Mouse (Mus musculus): Measurements from ENCODE around the gene Ssr2. TPM values are rescaled to one million over a fixed set of nuclear protein-coding genes. Genes with fewer than 3 reads are reported as not detected.
A peak's percentile ranks its signal among the peaks of the same experiment; 100 is the strongest.

Ssr2 gene
- polyA plus RNA-seq, 1 experiment from 2014 or later, result 164 TPM

DNA sequence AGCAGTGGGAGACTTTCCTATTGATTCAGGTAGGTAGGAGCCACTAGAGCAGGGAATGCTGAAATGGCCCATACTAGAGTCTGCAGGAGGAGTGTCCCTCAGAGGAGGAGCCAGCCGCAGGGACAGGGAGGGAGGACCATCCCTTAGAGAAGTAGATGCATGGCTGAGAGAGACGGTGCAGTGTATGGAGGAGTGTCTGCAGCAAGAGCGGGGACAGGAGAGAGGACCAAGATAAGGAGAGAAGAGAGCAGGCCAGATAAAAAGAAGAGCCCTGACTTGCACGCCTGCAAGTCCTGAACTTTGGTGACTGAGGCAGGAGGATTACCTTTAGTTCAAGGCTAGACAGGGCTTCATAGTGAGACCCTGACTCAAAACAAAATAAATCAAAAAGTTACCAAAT is 51.4 kb downstream of the Ssr2 start:
- Histone ChIP-seq H3K4me2 (no peak overlapping the region), H3K4me1 (replicated peaks) (peaks cover 90% of the 10 kb centered on the region), H3K36me3 (peaks cover 11% of the 10 kb centered on the region), H3K27ac (peak overlapping the region; percentile 35; the same call in 1 of the 2 replicates), H3K9ac (0 out of 2 replicates have a peak overlapping the region, but pooled peaks have one; percentile 26), H3K9me3 (replicated peaks) (no peaks in the 10 kb centered on the region), H3K4me3 (no peak overlapping the region), H3K27me3 (no peaks in the 10 kb centered on the region)
- WGBS, result 27% methylated on average over 4 of the region's 4 CpGs
- ATAC-seq (replicated peaks; ENCODE audit: insufficient number of reproducible peaks, insufficient read depth, low FRiP score, low read depth), result no peak

DNA sequence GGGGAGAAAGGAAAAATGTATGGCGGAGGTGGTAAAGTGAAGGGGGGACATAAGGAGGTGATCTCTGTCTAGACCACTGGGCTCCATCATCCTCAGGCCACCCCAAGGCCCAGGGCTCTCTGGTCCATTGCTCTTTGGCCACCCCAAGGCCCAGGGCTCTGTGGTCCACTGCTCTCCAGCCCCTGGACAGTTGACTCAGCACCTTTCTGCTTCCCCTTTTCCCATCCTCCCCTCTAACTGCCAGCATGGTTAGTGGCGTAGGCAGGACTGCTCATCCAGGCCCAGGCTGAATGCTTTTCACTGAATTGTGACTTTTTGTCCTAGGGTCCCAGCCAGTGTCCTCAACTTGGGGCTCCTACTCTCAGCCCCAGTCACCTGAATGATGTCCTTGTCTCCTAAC is 51.9 kb downstream of the Ssr2 start:
- H3K4me1 ChIP-seq (replicated peaks), result peaks cover 92% of the 10 kb centered on the region
- no peak overlapping the region; the same call in 1 of the 2 replicates for H3K27ac ChIP-seq
- WGBS, result 87% methylated on average over 2 of the region's 2 CpGs
- H3K9me3 ChIP-seq (replicated peaks), result no peaks in the 10 kb centered on the region
- no peaks in the 10 kb centered on the region for H3K27me3 ChIP-seq
- no peak overlapping the region for H3K4me2 ChIP-seq
- no peak overlapping the region for H3K4me3 ChIP-seq
- peaks cover 15% of the 10 kb centered on the region for H3K36me3 ChIP-seq
- H3K9ac ChIP-seq, result no peak overlapping the region; the same call in 1 of the 2 replicates
- ATAC-seq (replicated peaks; ENCODE audit: insufficient number of reproducible peaks, insufficient read depth, low FRiP score, low read depth), result no peak

DNA sequence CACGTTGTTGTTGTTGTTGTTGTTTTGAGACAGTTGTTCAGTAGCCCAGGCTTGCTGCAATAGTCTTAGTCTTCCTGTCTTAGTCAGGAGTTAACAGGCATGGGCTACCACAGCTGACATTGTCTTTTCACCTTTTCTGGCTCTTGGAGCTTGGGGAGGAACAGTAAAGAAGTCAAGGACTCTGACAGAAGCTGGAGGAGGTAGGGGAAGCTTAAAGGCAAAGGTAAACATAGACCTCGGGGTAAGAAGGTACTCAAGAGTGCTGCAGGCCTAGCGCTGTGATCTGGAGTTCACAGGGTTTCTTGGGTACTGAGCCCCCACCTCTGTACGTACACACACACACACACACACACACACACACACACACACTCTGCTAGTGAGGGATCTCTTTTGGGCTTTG is 53.1 kb downstream of the Ssr2 start:
- Histone ChIP-seq H3K9me3 (replicated peaks) (no peaks in the 10 kb centered on the region), H3K4me1 (replicated peaks) (peaks cover 93% of the 10 kb centered on the region), H3K36me3 (peaks cover 27% of the 10 kb centered on the region), H3K4me2 (no peak overlapping the region), H3K9ac (no peak overlapping the region), H3K27ac (peak overlapping the region; percentile 68; the same call in 1 of the 2 replicates), H3K27me3 (no peaks in the 10 kb centered on the region), H3K4me3 (no peak overlapping the region)
- ATAC-seq (replicated peaks; ENCODE audit: insufficient number of reproducible peaks, insufficient read depth, low FRiP score, low read depth), result no peak
- 61% methylated on average over 4 of the region's 4 CpGs for WGBS

DNA sequence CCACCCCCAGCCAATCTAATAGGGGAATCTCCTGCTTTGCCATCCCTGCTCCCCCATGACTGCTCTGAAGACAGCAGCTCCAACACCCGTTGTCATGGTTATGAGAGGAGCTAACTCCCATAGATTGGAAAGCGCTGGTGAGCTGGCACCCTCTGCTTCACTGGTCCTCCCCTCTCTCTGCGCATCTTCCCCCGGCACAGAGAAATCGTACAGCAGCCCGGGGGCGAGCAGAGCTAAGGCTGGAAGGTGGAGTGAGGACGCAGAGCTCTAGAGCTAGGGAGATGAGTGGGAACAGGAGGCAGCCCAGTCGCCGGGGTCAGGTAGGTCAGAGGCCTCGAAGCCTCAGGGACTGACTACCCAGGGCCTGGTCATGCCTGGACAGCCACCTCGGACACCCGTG is 53.6 kb downstream of the Ssr2 start:
- no peak overlapping the region for H3K4me3 ChIP-seq
- 61% methylated on average over 13 of the region's 13 CpGs for WGBS
- H3K9ac ChIP-seq, result no peak overlapping the region
- no peaks in the 10 kb centered on the region for H3K9me3 ChIP-seq (replicated peaks)
- peaks cover 89% of the 10 kb centered on the region for H3K4me1 ChIP-seq (replicated peaks)
- H3K36me3 ChIP-seq, result peaks cover 32% of the 10 kb centered on the region
- H3K27me3 ChIP-seq, result no peaks in the 10 kb centered on the region
- peak overlapping the region; percentile 68 for H3K27ac ChIP-seq
- ATAC-seq (replicated peaks; ENCODE audit: insufficient number of reproducible peaks, insufficient read depth, low FRiP score, low read depth), result no peak
- H3K4me2 ChIP-seq, result no peak overlapping the region

DNA sequence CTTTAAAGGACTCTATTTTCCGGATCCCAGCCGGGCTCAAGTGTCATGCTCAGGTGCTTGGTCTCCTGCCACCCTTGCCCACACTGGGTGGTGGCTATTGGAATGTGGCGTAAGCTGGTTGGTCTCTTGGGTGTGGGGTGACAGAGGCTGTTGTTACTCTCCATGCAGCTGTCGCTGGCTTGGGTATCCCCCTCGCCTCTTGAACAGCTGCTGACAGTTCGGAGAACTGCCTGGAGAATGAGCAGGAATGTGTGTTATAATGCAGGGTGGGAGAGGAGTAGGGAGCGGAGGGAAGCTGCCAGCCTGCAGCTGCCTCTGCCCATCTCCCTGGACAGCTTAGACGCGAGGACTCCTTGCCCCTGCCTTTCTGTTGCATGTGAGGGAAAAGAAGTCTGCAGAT is 54.3 kb downstream of the Ssr2 start:
- no peaks in the 10 kb centered on the region for H3K9me3 ChIP-seq (replicated peaks)
- H3K9ac ChIP-seq, result no peak overlapping the region
- H3K36me3 ChIP-seq, result peaks cover 40% of the 10 kb centered on the region
- no peak overlapping the region for H3K4me2 ChIP-seq
- peaks cover 83% of the 10 kb centered on the region for H3K4me1 ChIP-seq (replicated peaks)
- no peak overlapping the region for H3K4me3 ChIP-seq
- peak; percentile 54 for ATAC-seq (replicated peaks; ENCODE audit: insufficient number of reproducible peaks, insufficient read depth, low FRiP score, low read depth)
- no peaks in the 10 kb centered on the region for H3K27me3 ChIP-seq
- 31% methylated on average over 9 of the region's 9 CpGs for WGBS
- H3K27ac ChIP-seq, result peak overlapping the region; percentile 68

DNA sequence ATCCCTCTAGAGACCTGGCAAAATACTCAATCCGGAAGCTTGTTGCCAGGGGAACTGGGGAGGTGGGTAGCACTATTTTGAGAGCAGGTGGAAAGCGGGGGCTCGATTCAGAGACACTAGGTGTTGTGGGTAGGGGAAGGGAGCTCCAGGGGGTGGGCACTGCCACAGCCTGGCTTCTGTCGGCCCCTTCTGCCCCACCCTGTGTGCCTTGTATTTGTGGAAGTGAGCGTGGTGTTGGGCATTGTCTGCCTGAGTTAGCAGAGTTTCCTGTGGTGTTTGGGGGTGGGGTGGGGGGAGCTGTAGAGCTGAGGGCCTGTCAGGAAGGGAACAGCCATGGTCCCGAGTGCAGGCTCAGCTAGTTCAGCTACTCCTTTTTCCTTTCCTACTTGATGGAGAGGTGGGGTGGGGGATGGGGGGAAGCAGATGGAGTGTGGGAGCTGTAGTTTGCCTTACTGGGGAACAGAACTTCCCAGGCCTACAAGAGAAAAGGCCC is 55.2 kb downstream of the Ssr2 start:
- Histone ChIP-seq H3K4me1 (replicated peaks) (peaks cover 82% of the 10 kb centered on the region), H3K9me3 (replicated peaks) (no peaks in the 10 kb centered on the region), H3K27me3 (no peaks in the 10 kb centered on the region), H3K9ac (no peak overlapping the region), H3K4me3 (no peak overlapping the region), H3K27ac (peak overlapping the region; percentile 68), H3K36me3 (peaks cover 48% of the 10 kb centered on the region), H3K4me2 (peak overlapping the region; percentile 21)
- ATAC-seq (replicated peaks; ENCODE audit: insufficient number of reproducible peaks, insufficient read depth, low FRiP score, low read depth), result peak; percentile 29; the same call in 1 of the 2 replicates
- WGBS, result 38% methylated on average over 6 of the region's 6 CpGs

DNA sequence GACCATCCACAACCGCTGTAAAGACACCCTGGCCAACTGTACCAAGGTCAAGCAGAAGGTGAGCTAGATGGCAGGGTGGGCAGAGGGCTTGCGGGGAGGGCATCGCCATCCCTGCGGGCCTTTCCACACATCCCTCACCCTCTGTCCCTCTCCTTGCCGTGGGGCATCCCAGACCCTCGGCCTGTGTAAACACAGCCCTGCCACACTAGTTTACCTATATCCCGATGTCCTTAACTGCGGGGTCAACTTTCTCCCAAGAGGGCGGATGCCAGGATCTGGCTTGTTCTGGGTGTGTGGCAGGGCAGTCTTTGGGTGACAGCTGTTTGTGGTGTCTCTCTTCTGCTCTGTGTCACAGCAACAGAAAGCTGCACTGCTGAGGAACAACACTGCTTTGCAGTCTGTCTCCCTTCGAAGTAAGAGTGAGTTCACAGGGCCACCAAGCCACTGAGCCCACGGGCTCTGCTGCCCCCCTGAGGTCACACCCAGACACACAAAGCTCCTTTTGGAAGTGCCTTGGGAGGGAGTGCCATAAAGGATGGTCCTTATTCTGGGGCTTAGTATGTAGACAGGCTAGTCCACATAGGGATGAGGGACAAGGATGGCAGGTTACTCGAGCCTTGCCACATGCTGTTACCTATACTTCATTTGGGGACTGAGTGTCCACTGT is 56.4 kb downstream of the Ssr2 start:
- Histone ChIP-seq H3K4me2 (no peak overlapping the region), H3K9me3 (replicated peaks) (no peaks in the 10 kb centered on the region), H3K27ac (0 out of 2 replicates have a peak overlapping the region, but pooled peaks have one; percentile 1), H3K27me3 (no peaks in the 10 kb centered on the region), H3K36me3 (peaks cover 60% of the 10 kb centered on the region), H3K4me1 (replicated peaks) (peaks cover 82% of the 10 kb centered on the region), H3K9ac (no peak overlapping the region), H3K4me3 (no peak overlapping the region)
- WGBS, result 68% methylated on average over 12 of the region's 12 CpGs
- no peak for ATAC-seq (replicated peaks; ENCODE audit: insufficient number of reproducible peaks, insufficient read depth, low FRiP score, low read depth)

GRCm38 (mm10) chr3:88633056-88633455 is 57.4 kb downstream of the Ssr2 start:
- no peak overlapping the region for H3K4me2 ChIP-seq
- H3K9ac ChIP-seq, result no peak overlapping the region
- H3K27me3 ChIP-seq, result no peaks in the 10 kb centered on the region
- 88% methylated on average over 10 of the region's 10 CpGs for WGBS
- no peak for ATAC-seq (replicated peaks; ENCODE audit: insufficient number of reproducible peaks, insufficient read depth, low FRiP score, low read depth)
- H3K9me3 ChIP-seq (replicated peaks), result no peaks in the 10 kb centered on the region
- H3K27ac ChIP-seq, result no peak overlapping the region
- H3K4me3 ChIP-seq, result no peak overlapping the region
- peaks cover 74% of the 10 kb centered on the region for H3K4me1 ChIP-seq (replicated peaks)
- peaks cover 67% of the 10 kb centered on the region for H3K36me3 ChIP-seq

GRCm38 (mm10) chr3:88635506-88636275 is 60.0 kb downstream of the Ssr2 start:
- ATAC-seq (replicated peaks; ENCODE audit: insufficient number of reproducible peaks, insufficient read depth, low FRiP score, low read depth), result no peak
- Histone ChIP-seq H3K9me3 (replicated peaks) (no peaks in the 10 kb centered on the region), H3K4me3 (no peak overlapping the region), H3K4me1 (replicated peaks) (peaks cover 47% of the 10 kb centered on the region), H3K27me3 (no peaks in the 10 kb centered on the region), H3K9ac (no peak overlapping the region), H3K36me3 (peaks cover 83% of the 10 kb centered on the region), H3K4me2 (0 out of 2 replicates have a peak overlapping the region, but pooled peaks have one; percentile 15), H3K27ac (peak overlapping the region; percentile 85)
- WGBS, result 85% methylated on average over 19 of the region's 19 CpGs

DNA sequence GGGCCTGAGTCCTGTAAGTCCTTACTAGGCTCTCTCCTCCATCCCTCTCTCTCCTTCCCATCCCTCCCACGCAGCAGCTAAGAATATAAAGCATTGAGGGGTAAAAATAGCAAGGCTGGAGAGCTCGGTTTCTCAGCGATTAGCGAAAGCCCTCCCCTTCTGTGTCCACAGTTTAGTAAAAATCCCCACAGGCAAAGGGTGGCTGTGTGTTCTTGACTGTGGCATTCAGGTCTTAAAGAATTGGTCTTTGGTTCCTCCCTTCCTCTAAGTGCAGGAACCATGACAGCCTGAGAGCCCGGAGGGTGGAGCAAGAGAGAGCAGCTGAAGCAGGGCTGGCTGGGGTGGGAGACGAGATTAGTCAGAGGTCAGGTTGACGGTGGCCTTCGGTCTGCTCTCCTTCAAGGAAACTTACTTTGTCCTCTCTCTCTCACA is 60.9 kb downstream of the Ssr2 start:
- Histone ChIP-seq H3K4me2 (peak overlapping the region; percentile 15; the same call in 1 of the 2 replicates), H3K4me3 (no peak overlapping the region), H3K9ac (no peak overlapping the region), H3K36me3 (peaks cover 87% of the 10 kb centered on the region), H3K27me3 (no peaks in the 10 kb centered on the region), H3K4me1 (replicated peaks) (peaks cover 38% of the 10 kb centered on the region), H3K9me3 (replicated peaks) (no peaks in the 10 kb centered on the region), H3K27ac (peak overlapping the region; percentile 85)
- ATAC-seq (replicated peaks; ENCODE audit: insufficient number of reproducible peaks, insufficient read depth, low FRiP score, low read depth), result peak; percentile 37
- 48% methylated on average over 8 of the region's 8 CpGs for WGBS

- WGBS, result 91% methylated on average over 5 of the region's 5 CpGs
- H3K9ac ChIP-seq, result no peak overlapping the region
- H3K27ac ChIP-seq, result peak overlapping the region; percentile 85
- no peak overlapping the region for H3K4me3 ChIP-seq
- H3K4me1 ChIP-seq (replicated peaks), result peaks cover 33% of the 10 kb centered on the region
- H3K9me3 ChIP-seq (replicated peaks), result no peaks in the 10 kb centered on the region
- no peak for ATAC-seq (replicated peaks; ENCODE audit: insufficient number of reproducible peaks, insufficient read depth, low FRiP score, low read depth)
- no peak overlapping the region for H3K4me2 ChIP-seq
- H3K27me3 ChIP-seq, result no peaks in the 10 kb centered on the region
- H3K36me3 ChIP-seq, result peaks cover 89% of the 10 kb centered on the region
Observed at GRCm38 (mm10) chr3:88637134-88637533, 61.5 kb downstream of the Ssr2 start.

Measured in heart, embryonic 15.5 days (tissue).